Mouse (Mus musculus) small intestine, adult 2 months (tissue): ENCODE measurements at regions not wholly inside any gene's neighbourhood (a gene's known extent, or its start where the extent isn't known, plus 50 kb on each side); places are given as distances from the start of the nearest gene placed in this dataset.

ENCODE experiments used
- CTCF ChIP-seq: fragments of 200-500 bp; IDR thresholded peaks from 2 replicates; pipeline ENCODE4 v1.5.1; 2012; ENCODE audit warnings: low read depth, mild to moderate bottlenecking, control low read depth, inconsistent platforms, low read length, moderate library complexity, mixed read lengths; ENCODE audit not compliant: insufficient replicate concordance, insufficient read length; ENCODE audit errors: extremely low read depth
- POLR2A ChIP-seq: fragments of 200-500 bp; IDR thresholded peaks from 2 replicates; pipeline ENCODE4 v1.6.1; 2012; ENCODE audit warnings: low read depth, mild to moderate bottlenecking, control low read depth, inconsistent platforms, low read length, moderate library complexity

DNA sequence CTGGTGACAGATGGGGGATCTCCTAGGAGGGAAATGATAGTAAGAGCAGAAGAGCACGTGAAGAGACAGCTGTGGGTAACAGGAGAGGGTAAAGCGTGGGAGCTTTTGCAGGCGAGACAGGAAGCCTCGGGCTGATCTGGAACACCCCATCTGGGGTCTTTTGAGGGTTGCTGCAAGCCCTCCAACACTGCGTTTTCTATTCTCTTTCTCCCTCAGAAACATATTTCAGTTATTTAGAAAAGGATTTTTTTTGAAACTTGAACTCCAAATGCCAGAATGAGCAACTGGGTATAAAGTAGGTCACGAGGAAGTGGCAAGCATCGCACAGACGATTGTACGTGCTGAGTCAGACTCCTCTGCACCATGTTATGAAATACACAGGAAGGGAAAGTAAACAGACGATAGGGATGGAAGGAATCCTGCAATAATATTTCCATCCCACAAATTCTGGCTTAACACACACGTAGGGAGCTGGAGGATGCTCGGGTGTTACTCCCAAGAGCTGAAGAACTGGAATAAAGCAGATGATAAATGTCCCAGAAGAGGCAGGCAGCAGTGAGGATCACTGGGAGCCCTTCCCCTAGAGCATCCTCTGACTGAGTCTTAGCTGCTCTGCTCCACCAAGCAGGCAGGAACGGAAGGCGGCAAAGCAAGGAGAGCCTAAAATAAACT is 86.0 kb upstream of the Gm9887 start:
- TF ChIP-seq POLR2A (no peak), CTCF (no peak)
